Mouse (Mus musculus): Measurements from ENCODE around the gene Dcp1b. TPM values are rescaled to one million over a fixed set of nuclear protein-coding genes. Genes with fewer than 3 reads are reported as not detected.

The Dcp1b gene
- polyA plus RNA-seq, 1 experiment: 26.6 TPM

DNA sequence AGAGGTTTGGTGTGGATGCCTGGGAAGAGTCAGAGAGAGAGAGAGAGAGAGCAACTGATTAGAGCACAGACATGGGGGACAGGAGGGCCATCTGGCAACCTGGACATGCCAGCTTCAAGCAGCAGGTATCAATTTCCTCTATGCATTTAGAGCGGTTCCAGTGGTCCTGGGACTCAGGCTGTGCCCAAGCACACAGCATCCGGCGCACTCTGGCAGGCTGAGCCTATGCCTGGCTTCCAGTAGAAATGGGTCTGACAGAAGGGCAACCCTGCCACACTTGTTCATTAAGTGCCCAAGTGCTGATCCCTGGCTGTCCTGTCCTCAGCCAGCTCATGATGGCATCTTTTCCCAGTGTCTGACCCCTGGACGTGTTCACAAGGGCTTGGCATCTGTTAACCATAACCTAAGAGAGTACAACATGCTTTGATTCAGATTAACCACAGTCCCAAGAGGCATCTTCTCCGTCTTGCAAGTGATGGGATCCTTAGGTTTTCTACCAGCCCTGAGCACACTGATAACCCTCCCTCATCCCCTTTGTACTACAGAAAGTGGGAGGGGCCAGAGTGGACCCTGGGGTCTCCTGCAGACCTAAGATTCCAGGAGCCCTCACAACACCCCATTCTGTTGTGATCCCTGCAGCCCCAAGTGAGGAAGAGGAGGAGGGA is 64.4 kb downstream of the Dcp1b start:
- no peaks in the 10 kb centered on the region for H3K4me1 ChIP-seq (ENCODE audit: control insufficient read depth, insufficient read depth, low read length)
- TF ChIP-seq POLR2A (IDR thresholded peaks at IDR 0.05; ENCODE audit: extremely low read depth, insufficient read depth, low read length) (no peak), CTCF (IDR thresholded peaks at IDR 0.05; ENCODE audit: extremely low read depth, insufficient read depth, low read length) (no peak)
- H3K27ac ChIP-seq (ENCODE audit: insufficient read depth, low read length): no peak overlapping the region
- no peak overlapping the region for H3K4me3 ChIP-seq (ENCODE audit: insufficient read depth, low read length)

DNA sequence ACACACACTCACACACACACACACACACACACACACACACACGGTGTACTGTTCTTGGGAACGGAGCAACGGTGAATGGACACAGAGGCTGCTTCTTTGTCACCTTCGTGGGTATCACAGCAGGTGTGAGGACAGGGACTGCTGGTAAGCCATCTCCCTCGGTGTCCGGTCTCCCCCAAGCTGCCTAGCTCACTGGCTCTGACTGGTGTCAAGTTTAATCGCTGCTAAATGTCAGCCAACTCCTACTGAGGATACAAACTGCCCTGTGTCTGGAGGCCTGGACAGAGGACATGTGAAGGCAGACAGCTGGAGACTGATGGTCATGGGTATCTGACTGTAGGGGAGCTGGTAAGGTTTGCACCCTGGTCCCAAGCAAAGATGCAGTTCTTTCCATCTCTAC is 65.2 kb downstream of the Dcp1b start:
- TF ChIP-seq POLR2A (IDR thresholded peaks at IDR 0.05; ENCODE audit: extremely low read depth, insufficient read depth, low read length) (no peak), CTCF (IDR thresholded peaks at IDR 0.05; ENCODE audit: extremely low read depth, insufficient read depth, low read length) (no peak)
- Histone ChIP-seq H3K4me1 (ENCODE audit: control insufficient read depth, insufficient read depth, low read length) (no peaks in the 10 kb centered on the region), H3K4me3 (ENCODE audit: insufficient read depth, low read length) (no peak overlapping the region), H3K27ac (ENCODE audit: insufficient read depth, low read length) (no peak overlapping the region)

DNA sequence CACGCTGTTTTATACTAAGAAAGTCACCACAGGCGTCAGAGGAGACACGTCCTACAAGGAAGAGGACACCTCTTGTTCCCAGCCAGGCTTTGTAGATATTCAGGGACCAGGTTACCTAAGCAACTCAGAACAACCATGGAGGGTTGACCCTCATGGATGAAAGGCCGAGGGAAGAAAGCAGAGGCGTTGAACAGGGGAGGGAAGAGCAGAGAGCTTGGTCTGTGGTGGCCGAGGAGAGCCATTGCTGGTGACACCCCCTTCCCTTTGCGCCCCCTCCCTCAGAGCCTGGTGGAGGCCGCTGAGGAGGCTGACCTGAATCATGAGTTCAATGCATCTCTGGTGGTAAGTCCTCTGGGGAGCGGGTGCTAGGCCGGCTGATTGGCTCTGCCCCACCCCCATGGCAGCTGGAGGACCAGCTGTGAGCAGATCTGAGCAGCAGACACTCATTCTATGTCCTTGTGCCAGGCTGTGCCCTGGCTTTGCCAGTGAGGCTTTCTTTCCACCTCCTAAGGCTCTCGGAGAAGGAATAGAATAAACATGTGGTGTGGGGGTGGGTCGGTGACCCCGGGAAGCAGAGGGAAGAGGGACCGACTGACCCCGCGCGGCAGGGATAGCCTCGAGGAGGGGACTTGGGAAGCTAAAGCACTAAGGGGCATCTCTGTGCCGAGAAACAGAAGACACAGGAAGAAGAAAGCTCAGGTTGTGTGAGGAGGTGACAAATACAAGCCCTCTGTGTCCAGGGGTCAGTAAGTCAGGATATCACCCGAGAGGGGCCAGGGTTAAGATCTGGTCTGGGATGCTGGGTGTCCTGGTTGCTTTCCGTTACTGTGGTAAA is 66.0 kb downstream of the Dcp1b start:
- no peaks in the 10 kb centered on the region for H3K4me1 ChIP-seq (ENCODE audit: control insufficient read depth, insufficient read depth, low read length)
- H3K4me3 ChIP-seq (ENCODE audit: insufficient read depth, low read length): no peak overlapping the region
- no peak for TF ChIP-seq POLR2A (IDR thresholded peaks at IDR 0.05; ENCODE audit: extremely low read depth, insufficient read depth, low read length)
- TF ChIP-seq CTCF (IDR thresholded peaks at IDR 0.05; ENCODE audit: extremely low read depth, insufficient read depth, low read length): no peak
- H3K27ac ChIP-seq (ENCODE audit: insufficient read depth, low read length): peak overlapping the region; percentile 63

DNA sequence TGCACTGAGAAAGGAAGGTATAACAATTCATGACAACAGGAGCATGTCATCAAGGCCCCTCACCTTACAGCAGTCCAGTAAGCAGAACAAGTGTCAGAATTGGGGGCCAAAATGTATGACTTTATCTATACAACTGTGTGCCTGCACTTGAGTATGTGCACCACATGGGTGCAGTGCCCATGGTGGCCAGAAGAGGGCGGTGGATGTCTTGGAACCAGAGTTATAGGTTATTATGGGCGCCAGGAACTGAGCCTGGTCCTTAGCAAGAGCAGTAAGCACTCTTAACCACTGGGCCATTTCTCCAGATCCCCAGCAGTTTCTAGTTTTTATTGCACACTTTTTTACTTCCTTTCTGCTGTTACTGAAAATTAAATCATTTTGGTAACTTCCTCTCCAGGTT is 71.0 kb downstream of the Dcp1b start:
- Histone ChIP-seq H3K4me3 (ENCODE audit: insufficient read depth, low read length) (no peak overlapping the region), H3K4me1 (ENCODE audit: control insufficient read depth, insufficient read depth, low read length) (no peaks in the 10 kb centered on the region), H3K27ac (ENCODE audit: insufficient read depth, low read length) (no peak overlapping the region)
- TF ChIP-seq CTCF (IDR thresholded peaks at IDR 0.05; ENCODE audit: extremely low read depth, insufficient read depth, low read length) (no peak), POLR2A (IDR thresholded peaks at IDR 0.05; ENCODE audit: extremely low read depth, insufficient read depth, low read length) (no peak)

DNA sequence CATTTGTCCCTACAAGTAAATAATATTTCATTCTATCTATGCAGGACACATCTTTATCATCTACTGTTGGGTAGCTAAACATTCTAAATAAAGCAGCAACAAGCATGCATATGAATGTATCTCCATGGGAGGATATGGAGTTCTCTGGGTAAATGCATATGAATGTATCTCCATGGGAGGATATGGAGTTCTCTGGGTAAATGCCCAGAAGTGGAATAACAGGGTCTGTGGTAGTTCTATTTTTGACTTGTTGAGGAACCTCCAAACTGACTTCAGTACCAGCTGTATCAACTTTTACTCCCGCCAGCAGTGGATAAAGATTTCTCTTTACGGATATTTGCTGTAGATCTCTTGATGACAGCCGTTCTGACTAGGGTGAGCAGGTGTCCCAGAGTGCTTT is 73.5 kb downstream of the Dcp1b start:
- H3K4me3 ChIP-seq (ENCODE audit: insufficient read depth, low read length): no peak overlapping the region

DNA sequence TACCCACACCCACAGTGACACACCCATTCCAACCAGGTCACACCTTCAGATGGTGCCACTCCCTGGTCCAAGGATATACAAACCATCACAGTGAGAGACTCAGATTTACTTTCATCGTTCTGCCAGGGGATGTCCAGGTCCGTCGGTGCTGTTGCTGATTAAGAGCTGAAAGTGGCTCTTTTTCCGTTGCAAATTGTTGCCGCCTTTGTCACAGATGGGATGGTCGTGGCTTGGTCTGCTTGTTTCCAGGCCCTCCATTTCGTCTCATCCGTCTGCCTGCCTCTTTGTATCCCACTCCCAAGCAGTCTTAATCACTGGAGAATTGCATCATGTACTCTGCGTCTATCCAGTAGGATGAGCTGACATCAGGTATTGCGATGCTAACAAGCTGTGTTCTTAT is 74.7 kb downstream of the Dcp1b start:
- TF ChIP-seq POLR2A (IDR thresholded peaks at IDR 0.05; ENCODE audit: extremely low read depth, insufficient read depth, low read length) (no peak), CTCF (IDR thresholded peaks at IDR 0.05; ENCODE audit: extremely low read depth, insufficient read depth, low read length) (no peak)
- Histone ChIP-seq H3K4me1 (ENCODE audit: control insufficient read depth, insufficient read depth, low read length) (no peaks in the 10 kb centered on the region), H3K4me3 (ENCODE audit: insufficient read depth, low read length) (no peak overlapping the region), H3K27ac (ENCODE audit: insufficient read depth, low read length) (no peak overlapping the region)

More for the DNA sequence above, 73.5 kb downstream of the Dcp1b start:
- no peak overlapping the region for H3K27ac ChIP-seq (ENCODE audit: insufficient read depth, low read length)
- TF ChIP-seq POLR2A (IDR thresholded peaks at IDR 0.05; ENCODE audit: extremely low read depth, insufficient read depth, low read length): no peak
- TF ChIP-seq CTCF (IDR thresholded peaks at IDR 0.05; ENCODE audit: extremely low read depth, insufficient read depth, low read length): no peak
- no peaks in the 10 kb centered on the region for H3K4me1 ChIP-seq (ENCODE audit: control insufficient read depth, insufficient read depth, low read length)

DNA sequence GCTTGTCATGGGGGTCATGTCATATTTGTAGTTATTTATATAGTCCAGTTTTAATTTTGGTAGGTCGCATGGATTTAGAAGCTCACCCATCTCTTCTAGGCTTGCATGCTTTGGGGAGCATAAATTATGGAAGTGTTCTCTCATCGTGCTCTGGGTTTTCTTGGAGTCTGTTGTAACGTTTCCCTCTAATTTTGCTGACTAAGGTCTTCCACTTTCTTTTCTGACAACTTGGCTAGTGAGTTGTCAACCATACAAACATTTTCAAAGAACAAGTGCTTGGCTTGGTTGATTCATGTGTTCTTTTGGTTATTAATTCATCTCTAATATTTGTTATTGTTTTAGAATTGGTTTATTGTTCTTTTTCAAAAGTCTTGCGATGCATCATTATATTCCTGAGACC is 76.7 kb downstream of the Dcp1b start:
- Histone ChIP-seq H3K4me1 (ENCODE audit: control insufficient read depth, insufficient read depth, low read length) (no peaks in the 10 kb centered on the region), H3K4me3 (ENCODE audit: insufficient read depth, low read length) (no peak overlapping the region), H3K27ac (ENCODE audit: insufficient read depth, low read length) (no peak overlapping the region)
- TF ChIP-seq CTCF (IDR thresholded peaks at IDR 0.05; ENCODE audit: extremely low read depth, insufficient read depth, low read length): no peak
- TF ChIP-seq POLR2A (IDR thresholded peaks at IDR 0.05; ENCODE audit: extremely low read depth, insufficient read depth, low read length): no peak

Other genes starting within 250 kb of the Dcp1b start
- gene Cacna1c, start 21.2 kb downstream of the Dcp1b start, polyA plus RNA-seq (2012; rRNA removed): 15.3 and 15.9 TPM in 2 replicates
- gene Cacna2d4, start 61.3 kb downstream of the Dcp1b start, polyA plus RNA-seq (2012; rRNA removed): 2.9 and 3.1 TPM in 2 replicates
- gene Lrtm2, start 155.5 kb downstream of the Dcp1b start, polyA plus RNA-seq (2012; rRNA removed): 49.9 and 50.2 TPM in 2 replicates
- gene Adipor2, start 242.5 kb downstream of the Dcp1b start, polyA plus RNA-seq (2012; rRNA removed): 37.7 and 38.0 TPM in 2 replicates

All from cortical plate, adult 2 months (tissue).